Mouse (Mus musculus) cerebral cortex, adult 2 months (tissue): Measurements from ENCODE around the gene Cypt15.

Experiments
- WGBS: fragments of 180-500 bp; shearing (Covaris S2); methylation state at CpG from one replicate; pipeline ENCODE4 v1.1.7; 2018; 5-methylcytosine and 5-hydroxymethylcytosine counted together

The Cypt15 gene

DNA sequence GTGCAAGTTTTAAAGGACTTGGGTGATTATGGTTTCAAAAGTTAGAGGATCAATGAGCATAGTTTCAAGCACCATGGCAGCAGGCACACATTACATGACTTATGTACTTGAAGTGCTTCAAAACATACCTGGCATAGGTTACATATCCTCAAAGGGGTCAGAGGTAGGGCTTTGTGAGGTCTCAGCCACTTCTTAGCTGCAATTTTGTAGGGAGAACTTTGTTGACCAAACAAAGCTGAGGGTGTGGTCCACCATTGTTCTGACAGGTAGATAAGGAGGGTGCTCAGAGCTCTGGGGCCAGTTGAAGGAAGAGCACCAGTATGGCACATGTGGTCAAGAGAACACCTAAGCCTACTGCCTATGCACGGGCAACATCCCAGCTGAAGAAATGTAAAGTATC, at the start of gene Cypt15:
TSS of gene Cypt15 (plus strand) at position 301 of the 400 bp plus-strand sequence.
- 86% methylated on average over 1 of the region's 1 CpGs for WGBS

DNA sequence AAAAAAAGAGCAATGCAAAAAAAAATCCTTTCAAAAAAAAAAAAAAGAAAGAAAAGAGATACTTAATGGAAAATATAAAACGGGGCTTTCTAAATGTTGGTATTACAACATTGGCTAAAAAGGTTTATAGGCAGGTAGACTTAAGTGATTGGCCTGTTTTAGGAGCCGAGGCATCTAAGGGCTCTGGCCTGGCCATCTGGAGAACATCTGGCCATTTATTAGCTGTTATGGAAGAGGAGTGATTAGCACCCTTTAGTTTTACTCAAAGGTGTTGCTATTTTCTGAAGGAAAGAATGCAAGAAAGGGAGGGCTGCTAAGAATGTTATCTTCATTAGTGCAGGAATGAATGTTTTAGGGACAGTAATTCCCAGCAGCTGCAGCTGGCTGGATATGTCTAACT, 24.9 kb downstream of the Cypt15 start:
- 80% methylated on average over 2 of the region's 2 CpGs for WGBS

DNA sequence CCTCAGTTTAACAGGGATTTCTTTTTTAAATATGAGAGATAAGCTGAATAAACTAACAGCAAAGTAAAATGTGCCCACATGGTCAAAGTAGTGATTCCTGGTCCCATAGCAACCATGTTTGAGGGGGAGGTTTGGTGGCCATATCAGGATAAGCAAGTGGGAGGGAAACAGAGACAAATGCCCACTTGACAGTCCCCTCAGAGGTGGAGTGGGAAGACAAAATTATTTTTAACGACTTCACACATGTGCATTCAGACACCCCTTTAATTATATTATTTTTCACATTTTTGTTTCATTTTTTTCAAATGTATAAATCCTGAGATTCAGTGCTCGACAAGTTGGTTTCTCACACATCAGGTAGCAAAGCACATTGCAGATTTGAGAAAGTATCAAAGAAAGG, 32.8 kb downstream of the Cypt15 start:
- 38% methylated on average over 2 of the region's 2 CpGs for whole genome bisulfite sequencing

DNA sequence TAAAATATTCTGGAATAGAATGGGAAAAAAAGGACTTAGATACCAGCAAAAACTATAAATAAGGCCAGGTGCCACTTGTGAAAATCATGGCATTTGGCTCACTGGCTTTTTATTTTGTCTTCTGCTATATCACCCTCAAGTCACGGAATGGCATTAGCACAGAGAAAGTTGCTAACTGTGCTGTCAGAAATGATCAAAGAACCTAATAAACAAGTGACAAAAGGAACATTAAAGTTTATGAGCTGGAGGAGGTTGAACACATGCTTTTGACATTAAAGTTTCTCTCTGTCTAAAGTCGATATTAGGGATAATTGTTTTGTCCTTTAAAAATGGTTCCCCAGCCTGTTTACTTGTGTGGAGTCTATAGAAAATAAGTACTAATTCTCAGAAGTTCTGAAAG, 37.7 kb downstream of the Cypt15 start:
- 64% methylated on average over 2 of the region's 2 CpGs for WGBS
